Mouse (Mus musculus): ENCODE measurements around the gene Mllt6. TPM values are rescaled to one million over a fixed set of nuclear protein-coding genes. Genes with fewer than 3 reads are reported as not detected.
A peak's percentile ranks its signal among the peaks of the same experiment; 100 is the strongest.

Mllt6 gene
- polyA plus RNA-seq, 1 experiment: 15.5 TPM

GRCm38 (mm10) chr11:97700003-97700745 lies 37.0 kb downstream of the Mllt6 start, which contains the start of gene Pcgf2:
Pcgf2 (minus strand) TSS chr11:97700497.
- Histone ChIP-seq H3K4me3 (peak within 1 kb of the TSS; percentile 89), H3K4me2 (ENCODE audit: low read depth) (peak within 1 kb of the TSS; percentile 93), H3ac (ENCODE audit: control insufficient read depth, insufficient read length) (peak within 1 kb of the TSS; percentile 26), H3K79me2 (ENCODE audit: control insufficient read depth, insufficient read depth) (peaks cover 57% of the 10 kb centered on the region), H3K27me3 (ENCODE audit: control insufficient read depth, insufficient read depth, insufficient read length) (no peaks in the 10 kb centered on the region), H3K36me3 (ENCODE audit: control insufficient read depth, insufficient read depth) (no peaks in the 10 kb centered on the region)
- TF ChIP-seq TCF3 (IDR thresholded peaks at IDR 0.05; ENCODE audit: insufficient read length, low read depth) (no peak), MYOG (IDR thresholded peaks at IDR 0.05; ENCODE audit: control insufficient read depth in 1 of 3, insufficient read depth in 1 of 3, insufficient read length in 2 of 3, low read depth in 2 of 3) (peak in 1 of 3 experiments; percentile 2), POLR2AphosphoS2 (IDR thresholded peaks at IDR 0.05; ENCODE audit: insufficient read length, low read depth) (peak; percentile 81), POLR2A (IDR thresholded peaks at IDR 0.05; ENCODE audit: insufficient read length, low read depth) (peak; percentile 68), USF1 (IDR thresholded peaks at IDR 0.05; ENCODE audit: low read depth) (no peak), MYOD1 (IDR thresholded peaks at IDR 0.05; ENCODE audit: control insufficient read depth in 1 of 3, insufficient read length in 2 of 3, low read depth in 2 of 3) (peak in 1 of 3 experiments; percentile 26)

- no peak for TF ChIP-seq CEBPB (IDR thresholded peaks at IDR 0.05; ENCODE audit: insufficient read depth, poor library complexity, severe bottlenecking)
- no peak for TF ChIP-seq POLR2A (IDR thresholded peaks at IDR 0.05; ENCODE audit: insufficient read length, low read depth)
- no peak for TF ChIP-seq MYOD1 (IDR thresholded peaks at IDR 0.05; ENCODE audit: control insufficient read depth in 1 of 3, insufficient read length in 2 of 3, low read depth in 2 of 3)
- no peak for TF ChIP-seq TCF12 (IDR thresholded peaks at IDR 0.05; ENCODE audit: insufficient read depth, poor library complexity, severe bottlenecking)
- TF ChIP-seq TCF3 (IDR thresholded peaks at IDR 0.05; ENCODE audit: insufficient read length, low read depth): no peak
- no peak for TF ChIP-seq REST (IDR thresholded peaks at IDR 0.05; ENCODE audit: insufficient read depth, insufficient read length)
- TF ChIP-seq E2F4 (IDR thresholded peaks at IDR 0.05; ENCODE audit: insufficient read depth): no peak
- TF ChIP-seq POLR2AphosphoS2 (IDR thresholded peaks at IDR 0.05; ENCODE audit: insufficient read length, low read depth): no peak
- TF ChIP-seq USF1 (IDR thresholded peaks at IDR 0.05; ENCODE audit: low read depth): no peak
- no peak for TF ChIP-seq MAX (IDR thresholded peaks at IDR 0.05; ENCODE audit: low read depth)
- TF ChIP-seq MYOG (IDR thresholded peaks at IDR 0.05; ENCODE audit: control insufficient read depth in 1 of 3, insufficient read depth in 1 of 3, insufficient read length in 2 of 3, low read depth in 2 of 3): no peak
- TF ChIP-seq SRF (IDR thresholded peaks at IDR 0.05; ENCODE audit: control insufficient read depth, insufficient read length, low read depth): no peak
- Histone ChIP-seq H3ac (ENCODE audit: control insufficient read depth, insufficient read length) (peak overlapping the region; percentile 26), H3K79me2 (ENCODE audit: control insufficient read depth, insufficient read depth) (peaks cover 55% of the 10 kb centered on the region), H3K36me3 (ENCODE audit: control insufficient read depth, insufficient read depth) (no peaks in the 10 kb centered on the region), H3K4me3 (peak overlapping the region; percentile 89), H3K4me2 (ENCODE audit: low read depth) (peak overlapping the region; percentile 93), H3K27me3 (ENCODE audit: control insufficient read depth, insufficient read depth, insufficient read length) (no peaks in the 10 kb centered on the region)
Observed at GRCm38 (mm10) chr11:97700746-97701580, 37.7 kb downstream of the Mllt6 start.

- peaks cover 49% of the 10 kb centered on the region for H3K79me2 ChIP-seq (ENCODE audit: control insufficient read depth, insufficient read depth)
- peak overlapping the region; percentile 89 for H3K4me3 ChIP-seq
- no peaks in the 10 kb centered on the region for H3K36me3 ChIP-seq (ENCODE audit: control insufficient read depth, insufficient read depth)
- peak overlapping the region; percentile 92 for H3K4me2 ChIP-seq (ENCODE audit: low read depth)
- TF ChIP-seq TCF12 (IDR thresholded peaks at IDR 0.05; ENCODE audit: insufficient read depth, poor library complexity, severe bottlenecking): no peak
- no peaks in the 10 kb centered on the region for H3K27me3 ChIP-seq (ENCODE audit: control insufficient read depth, insufficient read depth, insufficient read length)
- H3ac ChIP-seq (ENCODE audit: control insufficient read depth, insufficient read length): peak overlapping the region; percentile 36
Observed at GRCm38 (mm10) chr11:97701581-97702392, 38.6 kb downstream of the Mllt6 start.

- Histone ChIP-seq H3K79me2 (ENCODE audit: control insufficient read depth, insufficient read depth) (peaks cover 44% of the 10 kb centered on the region), H3K27me3 (ENCODE audit: control insufficient read depth, insufficient read depth, insufficient read length) (no peaks in the 10 kb centered on the region), H3K4me2 (ENCODE audit: low read depth) (peak overlapping the region; percentile 92), H3ac (ENCODE audit: control insufficient read depth, insufficient read length) (peak overlapping the region; percentile 36), H3K36me3 (ENCODE audit: control insufficient read depth, insufficient read depth) (no peaks in the 10 kb centered on the region), H3K4me3 (peak overlapping the region; percentile 85)
- TF ChIP-seq CEBPB (IDR thresholded peaks at IDR 0.05; ENCODE audit: insufficient read depth, poor library complexity, severe bottlenecking) (peak; percentile 94), TCF3 (IDR thresholded peaks at IDR 0.05; ENCODE audit: insufficient read length, low read depth) (no peak), TCF12 (IDR thresholded peaks at IDR 0.05; ENCODE audit: insufficient read depth, poor library complexity, severe bottlenecking) (no peak), POLR2AphosphoS2 (IDR thresholded peaks at IDR 0.05; ENCODE audit: insufficient read length, low read depth) (no peak), MYOD1 (IDR thresholded peaks at IDR 0.05; ENCODE audit: control insufficient read depth in 1 of 3, insufficient read length in 2 of 3, low read depth in 2 of 3) (peak in 1 of 3 experiments; percentile 20), POLR2A (IDR thresholded peaks at IDR 0.05; ENCODE audit: insufficient read length, low read depth) (peak; percentile 38)
Observed at GRCm38 (mm10) chr11:97702393-97702745, 39.2 kb downstream of the Mllt6 start.
